Comparison of ENCODE assay signal across 25 mouse cellular contexts in genomic region chr2:42517136-42517535, GRCm38 (mm10).
DNase-seq lines count a peak whose midpoint lies in the region; ATAC-seq and TF ChIP-seq lines count a peak whose summit lies in the region.
"Had no signal": no experiment of that assay in that cellular context is flagged by ENCODE, and none has a peak within 500 bp of the region (broad histone marks: within the 10 kb centered on the region; RNA-seq: fewer than 3 reads in every experiment).

No protein-coding gene starts in this region.

- no peak overlapping the region for H3K27ac ChIP-seq in forebrain, embryonic 13.5 days
- H3K27ac ChIP-seq in forebrain, embryonic 16.5 days (ENCODE audit: low read length): no peak overlapping the region
- no peak overlapping the region for H3K27ac ChIP-seq in midbrain, embryonic 14.5 days (replicated peaks; ENCODE audit: low read depth, low read length)
- no peak overlapping the region for H3K27ac ChIP-seq in midbrain, embryonic 10.5 days (replicated peaks)
- no peak overlapping the region for H3K27ac ChIP-seq in midbrain, postnatal 0 days (ENCODE audit: low read depth, low read length)
- H3K27ac ChIP-seq: embryonic facial prominence, embryonic 12.5 days; embryonic facial prominence, embryonic 15.5 days; heart, adult 2 months; heart, embryonic 10.5 days; heart, embryonic 13.5 days; hindbrain, embryonic 12.5 days; intestine, embryonic 15.5 days had no signal

- no peak overlapping the region for H3K9ac ChIP-seq in forebrain, embryonic 13.5 days
- H3K9ac ChIP-seq in forebrain, embryonic 16.5 days (replicated peaks; ENCODE audit: low read depth, low read length): no peak overlapping the region
- no peak overlapping the region for H3K9ac ChIP-seq in midbrain, embryonic 14.5 days (replicated peaks; ENCODE audit: low read length)
- H3K9ac ChIP-seq in midbrain, postnatal 0 days (replicated peaks; ENCODE audit: low read length, poor library complexity, severe bottlenecking): no peak overlapping the region
- H3K9ac ChIP-seq: embryonic facial prominence, embryonic 12.5 days; embryonic facial prominence, embryonic 15.5 days; heart, embryonic 13.5 days; hindbrain, embryonic 12.5 days; intestine, embryonic 15.5 days had no signal

- H3K4me3 ChIP-seq in forebrain, embryonic 13.5 days: no peak overlapping the region
- no peak overlapping the region for H3K4me3 ChIP-seq in forebrain, embryonic 16.5 days (replicated peaks; ENCODE audit: low read length)
- H3K4me3 ChIP-seq in midbrain, embryonic 14.5 days (replicated peaks; ENCODE audit: low read depth, low read length): no peak overlapping the region
- H3K4me3 ChIP-seq in midbrain, embryonic 10.5 days: no peak overlapping the region
- H3K4me3 ChIP-seq in midbrain, postnatal 0 days (ENCODE audit: low read depth, low read length): no peak overlapping the region
- H3K4me3 ChIP-seq: embryonic facial prominence, embryonic 12.5 days; embryonic facial prominence, embryonic 15.5 days; heart, adult 2 months; heart, embryonic 10.5 days; heart, embryonic 13.5 days; hindbrain, embryonic 12.5 days; intestine, embryonic 15.5 days had no signal

- TF ChIP-seq CTCF in midbrain, postnatal 0 days (IDR thresholded peaks at IDR 0.05): no peak

- H3K4me2 ChIP-seq in forebrain, embryonic 13.5 days: no peak overlapping the region
- H3K4me2 ChIP-seq in forebrain, embryonic 16.5 days (ENCODE audit: low read length): no peak overlapping the region
- no peak overlapping the region for H3K4me2 ChIP-seq in midbrain, embryonic 14.5 days (ENCODE audit: low read length)
- no peak overlapping the region for H3K4me2 ChIP-seq in midbrain, postnatal 0 days (ENCODE audit: low read depth, low read length, poor library complexity, severe bottlenecking)
- H3K4me2 ChIP-seq: embryonic facial prominence, embryonic 12.5 days; embryonic facial prominence, embryonic 15.5 days; heart, embryonic 13.5 days; hindbrain, embryonic 12.5 days; intestine, embryonic 15.5 days had no signal

- H3K9me3 ChIP-seq in forebrain, embryonic 13.5 days (replicated peaks): no peaks in the 10 kb centered on the region
- H3K9me3 ChIP-seq in forebrain, embryonic 16.5 days (ENCODE audit: control insufficient read depth, low read length): no peaks in the 10 kb centered on the region
- no peaks in the 10 kb centered on the region for H3K9me3 ChIP-seq in midbrain, embryonic 14.5 days (ENCODE audit: control insufficient read depth, low read length)
- no peaks in the 10 kb centered on the region for H3K9me3 ChIP-seq in midbrain, embryonic 10.5 days (replicated peaks)
- H3K9me3 ChIP-seq in midbrain, postnatal 0 days (ENCODE audit: low read length): no peaks in the 10 kb centered on the region
- H3K9me3 ChIP-seq: embryonic facial prominence, embryonic 12.5 days; embryonic facial prominence, embryonic 15.5 days; heart, embryonic 10.5 days; heart, embryonic 13.5 days; hindbrain, embryonic 12.5 days; intestine, embryonic 15.5 days had no signal

- H3K27me3 ChIP-seq in forebrain, embryonic 13.5 days: no peaks in the 10 kb centered on the region
- H3K27me3 ChIP-seq in forebrain, embryonic 16.5 days (replicated peaks; ENCODE audit: control insufficient read depth, insufficient read depth, low read length): no peaks in the 10 kb centered on the region
- H3K27me3 ChIP-seq in midbrain, embryonic 14.5 days (ENCODE audit: control insufficient read depth, insufficient read depth, low read length): no peaks in the 10 kb centered on the region
- H3K27me3 ChIP-seq in midbrain, embryonic 10.5 days (ENCODE audit: low read depth, poor library complexity, severe bottlenecking): no peaks in the 10 kb centered on the region
- no peaks in the 10 kb centered on the region for H3K27me3 ChIP-seq in midbrain, postnatal 0 days (ENCODE audit: insufficient read depth, low read length)
- H3K27me3 ChIP-seq: embryonic facial prominence, embryonic 12.5 days; embryonic facial prominence, embryonic 15.5 days; heart, embryonic 13.5 days; hindbrain, embryonic 12.5 days; intestine, embryonic 15.5 days had no signal

- WGBS in forebrain, embryonic 13.5 days: 69% methylated on average over 3 of the region's 3 CpGs
- 69% methylated on average over 3 of the region's 3 CpGs for WGBS in forebrain, embryonic 16.5 days
- WGBS in midbrain, embryonic 14.5 days: 71% methylated on average over 3 of the region's 3 CpGs
- WGBS in midbrain, embryonic 10.5 days: 80% methylated on average over 3 of the region's 3 CpGs
- 65% methylated on average over 3 of the region's 3 CpGs for WGBS in midbrain, postnatal 0 days

- DNase-seq in embryo, embryonic 10.5 days (ENCODE audit: low spot score): peak; percentile 17
- DNase-seq in embryo, embryonic 9.5 days (ENCODE audit: extremely low spot score): no peak
- peak; percentile 27 for DNase-seq in midbrain, embryonic 14.5 days
- no peak for DNase-seq in midbrain, embryonic 10.5 days (ENCODE audit: low spot score)
- peak; percentile 10 for DNase-seq in midbrain, postnatal 0 days (ENCODE audit: low spot score)
- no peak for DNase-seq in liver
- DNase-seq: adrenal gland, adult 8-10 months; adrenal gland, postnatal 25 days; cerebellum, adult 18-20 months; cerebellum, adult 9-10 months; cerebellum, postnatal 25 days; gastrocnemius, postnatal 10 days; gastrocnemius, postnatal 36 days; heart, adult 2 months; kidney, adult 11 months had no signal

- no peaks in the 10 kb centered on the region for H3K4me1 ChIP-seq in forebrain, embryonic 13.5 days
- no peaks in the 10 kb centered on the region for H3K4me1 ChIP-seq in forebrain, embryonic 16.5 days (replicated peaks; ENCODE audit: control insufficient read depth, insufficient read depth, low read length)
- no peaks in the 10 kb centered on the region for H3K4me1 ChIP-seq in midbrain, embryonic 14.5 days (ENCODE audit: control insufficient read depth, insufficient read depth, low read length)
- H3K4me1 ChIP-seq in midbrain, embryonic 10.5 days: no peaks in the 10 kb centered on the region
- H3K4me1 ChIP-seq in midbrain, postnatal 0 days (ENCODE audit: insufficient read depth, low read length): no peaks in the 10 kb centered on the region
- H3K4me1 ChIP-seq: embryonic facial prominence, embryonic 12.5 days; embryonic facial prominence, embryonic 15.5 days; heart, embryonic 10.5 days; heart, embryonic 13.5 days; hindbrain, embryonic 12.5 days; intestine, embryonic 15.5 days had no signal

- ATAC-seq in forebrain, embryonic 13.5 days: 0 out of 2 replicates have a peak, but pooled peaks have one; percentile 45
- no peak for ATAC-seq in forebrain, embryonic 16.5 days
- no peak for ATAC-seq in midbrain, embryonic 14.5 days (ENCODE audit: low FRiP score, low TSS enrichment)
- no peak for ATAC-seq in midbrain, postnatal 0 days (ENCODE audit: low FRiP score)
- ATAC-seq: activated CD4-positive, CD25-positive, alpha-beta regulatory T cell, adult 4 months; hindbrain, embryonic 16.5 days; intestine, embryonic 15.5 days had no signal

- no peaks in the 10 kb centered on the region for H3K36me3 ChIP-seq in forebrain, embryonic 13.5 days (ENCODE audit: poor library complexity, severe bottlenecking)
- no peaks in the 10 kb centered on the region for H3K36me3 ChIP-seq in forebrain, embryonic 16.5 days (ENCODE audit: control insufficient read depth, insufficient read depth)
- H3K36me3 ChIP-seq in midbrain, embryonic 14.5 days (ENCODE audit: control insufficient read depth, insufficient read depth, low read length): no peaks in the 10 kb centered on the region
- no peaks in the 10 kb centered on the region for H3K36me3 ChIP-seq in midbrain, embryonic 10.5 days
- no peaks in the 10 kb centered on the region for H3K36me3 ChIP-seq in midbrain, postnatal 0 days (ENCODE audit: insufficient read depth, low read length)
- H3K36me3 ChIP-seq: embryonic facial prominence, embryonic 12.5 days; embryonic facial prominence, embryonic 15.5 days; heart, embryonic 10.5 days; heart, embryonic 13.5 days; hindbrain, embryonic 12.5 days; intestine, embryonic 15.5 days had no signal

Comparison
In these comparisons a context has a peak if more than half of its experiments do, and no peak if none do; other contexts are left out.
1. DNase-seq: peak in embryo, embryonic 10.5 days (single experiment), midbrain, embryonic 14.5 days (single experiment) and midbrain, postnatal 0 days (single experiment); none in embryo, embryonic 9.5 days (single experiment), midbrain, embryonic 10.5 days (single experiment) and liver (single experiment).